Mouse (Mus musculus): Measurements from ENCODE around the gene Tap2.

DNA sequence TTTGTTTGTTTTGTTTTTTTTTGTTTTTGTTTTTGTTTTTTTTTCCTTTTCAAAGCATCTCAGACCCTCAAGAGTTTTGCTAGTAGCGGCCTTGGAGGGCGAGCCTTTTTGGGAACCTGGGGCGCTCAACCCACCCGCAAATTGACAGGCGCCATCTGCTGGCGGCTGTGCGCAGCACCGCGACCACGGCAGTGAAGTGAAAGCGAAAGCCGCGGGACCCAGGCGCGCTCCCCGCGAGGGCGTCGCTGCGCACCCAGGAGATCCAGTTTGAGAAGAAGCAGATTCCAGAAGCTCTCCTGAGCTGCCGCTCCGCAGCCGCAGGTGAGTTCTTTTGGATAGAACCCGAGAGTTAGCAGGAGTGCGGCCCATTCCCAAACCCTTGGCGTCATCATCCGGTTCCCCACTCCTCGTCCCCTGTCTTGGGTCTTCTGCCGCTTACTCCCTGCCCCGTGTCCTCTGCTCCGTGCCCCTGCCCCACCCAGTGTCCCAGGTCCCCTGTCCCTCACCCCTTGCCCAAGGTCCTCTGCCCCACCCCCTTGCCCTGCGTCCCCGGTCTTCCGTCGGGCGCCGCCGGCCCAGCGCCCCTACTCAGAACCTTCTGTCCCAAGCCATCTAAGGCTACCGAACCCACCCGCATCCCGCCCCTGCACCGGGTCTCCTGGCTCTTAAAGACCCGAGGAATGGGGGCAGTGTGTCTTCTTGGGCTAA, 1.1 kb downstream of the Tap2 start:
- TF ChIP-seq TAL1 (IDR thresholded peaks at IDR 0.05; ENCODE audit: low read length) (no peak), GATA1 (IDR thresholded peaks at IDR 0.05; ENCODE audit: low read length) (no peak)

Data from erythroblast, embryonic 14.5 days (primary cell).